Mouse (Mus musculus) embryonic fibroblast, embryonic 13.5 days (primary cell): Measurements from ENCODE around the gene Gstp3. TPM values are rescaled to one million over a fixed set of nuclear protein-coding genes. Genes with fewer than 3 reads are reported as not detected.
"Not testable (repeated sequence)": the region's sequence is repeated elsewhere in the genome, so short reads cannot be mapped to it uniquely, and the experiment has no call there.

ENCODE experiments used
- H3K27ac ChIP-seq: 2 replicates; pipeline ENCODE4 v1.5.1; 2012; ENCODE audit warnings: low read length, control low read depth, inconsistent platforms; ENCODE audit not compliant: insufficient read depth
- H3K4me1 ChIP-seq: 2 replicates; pipeline ENCODE4 v1.6.1; 2011; ENCODE audit warnings: low read length; ENCODE audit not compliant: control insufficient read depth, insufficient read depth
- H3K4me3 ChIP-seq: 2 replicates; pipeline ENCODE4 v1.5.1; 2011; ENCODE audit warnings: mild to moderate bottlenecking, control low read depth, low read length; ENCODE audit not compliant: insufficient read depth
- CTCF ChIP-seq: IDR thresholded peaks from 2 replicates; pipeline ENCODE4 v1.5.1; 2011; ENCODE audit warnings: mild to moderate bottlenecking, control low read depth, low read length, moderate library complexity, borderline replicate concordance; ENCODE audit not compliant: insufficient read depth
- POLR2A ChIP-seq: IDR thresholded peaks from 2 replicates; pipeline ENCODE4 v1.6.1; 2011; ENCODE audit warnings: low read depth, mild to moderate bottlenecking, control low read depth, low read length, moderate library complexity
- polyA plus RNA-seq: library from polyadenylated mRNA; stranded (reverse); fragments of >200 nt; gene quantifications from 2 replicates; pipeline ENCODE4 v1.2.4, GENCODE M21; 2011; ENCODE audit warnings: low read depth; ENCODE audit not compliant: missing spikeins, insufficient read length

Gene Gstp3
- polyA plus RNA-seq, 1 experiment = not detected

GRCm38 (mm10) chr19:4066877-4067276 lies 7.5 kb upstream of the Gstp3 start:
- H3K4me1 ChIP-seq = no peaks in the 10 kb centered on the region
- TF ChIP-seq POLR2A = no peak
- no peak for TF ChIP-seq CTCF
- no peak overlapping the region for H3K4me3 ChIP-seq
- H3K27ac ChIP-seq = no peak overlapping the region

- TF ChIP-seq POLR2A (no peak), CTCF (no peak)
- Histone ChIP-seq H3K4me3 (no peak overlapping the region), H3K27ac (no peak overlapping the region), H3K4me1 (no peaks in the 10 kb centered on the region)
Observed at GRCm38 (mm10) chr19:4066280-4066679, 6.9 kb upstream of the Gstp3 start.

GRCm38 (mm10) chr19:4064501-4064900 lies 5.1 kb upstream of the Gstp3 start:
- H3K27ac ChIP-seq, H3K4me1 ChIP-seq, H3K4me3 ChIP-seq: not testable (repeated sequence)

- H3K27ac ChIP-seq, H3K4me3 ChIP-seq, H3K4me1 ChIP-seq: not testable (repeated sequence)
Observed at GRCm38 (mm10) chr19:4063357-4063756, 4.0 kb upstream of the Gstp3 start.

GRCm38 (mm10) chr19:4060899-4061465 lies 1.6 kb upstream of the Gstp3 start:
- TF ChIP-seq CTCF (no peak), POLR2A (no peak)
- Histone ChIP-seq H3K4me3 (no peak overlapping the region), H3K4me1 (no peaks in the 10 kb centered on the region), H3K27ac (no peak overlapping the region)

- H3K4me1 ChIP-seq, H3K27ac ChIP-seq, H3K4me3 ChIP-seq: not testable (repeated sequence)
Observed at GRCm38 (mm10) chr19:4060044-4060898, 902 bp upstream of the Gstp3 start.

GRCm38 (mm10) chr19:4058581-4058980 lies 788 bp downstream of the Gstp3 start:
- no peaks in the 10 kb centered on the region for H3K4me1 ChIP-seq
- no peak for TF ChIP-seq CTCF
- no peak for TF ChIP-seq POLR2A
- H3K27ac ChIP-seq = no peak overlapping the region
- no peak overlapping the region for H3K4me3 ChIP-seq

GRCm38 (mm10) chr19:4057962-4058361 lies 1.4 kb downstream of the Gstp3 start:
- no peaks in the 10 kb centered on the region for H3K4me1 ChIP-seq
- H3K27ac ChIP-seq = no peak overlapping the region
- no peak for TF ChIP-seq POLR2A
- TF ChIP-seq CTCF = no peak
- H3K4me3 ChIP-seq = no peak overlapping the region

- no peaks in the 10 kb centered on the region for H3K4me1 ChIP-seq
- TF ChIP-seq POLR2A = no peak
- no peak for TF ChIP-seq CTCF
- H3K4me3 ChIP-seq = no peak overlapping the region
Observed at GRCm38 (mm10) chr19:4057389-4057788, 2.0 kb downstream of the Gstp3 start.

GRCm38 (mm10) chr19:4056727-4057126 lies 2.6 kb downstream of the Gstp3 start:
- H3K4me1 ChIP-seq = 0 out of 2 replicates have a peak, but pooled peaks cover 2% of the 10 kb centered on the region
- TF ChIP-seq CTCF (no peak), POLR2A (no peak)
- no peak overlapping the region for H3K27ac ChIP-seq
- no peak overlapping the region for H3K4me3 ChIP-seq

More at GRCm38 (mm10) chr19:4057389-4057788, 2.0 kb downstream of the Gstp3 start:
- H3K27ac ChIP-seq = no peak overlapping the region
